Mouse (Mus musculus) liver, embryonic 14.5 days (tissue): ENCODE data around the gene Zfp791.
"Not testable (repeated sequence)": the region's sequence is repeated elsewhere in the genome, so short reads cannot be mapped to it uniquely, and the experiment has no call there.

ENCODE experiments used
- CTCF ChIP-seq: IDR thresholded peaks from 2 replicates; pipeline ENCODE4 v1.5.1; 2016; ENCODE audit warnings: antibody characterized with exemption, low read depth, control low read depth
- EP300 ChIP-seq: IDR thresholded peaks from 2 replicates; pipeline ENCODE4 v1.6.1; 2016; ENCODE audit warnings: antibody characterized with exemption, low read depth

- not testable (repeated sequence) for TF ChIP-seq CTCF, EP300
These were observed 2.6 kb downstream of the Zfp791 start for GRCm38 (mm10) chr8:85120251-85120650.
